Mouse (Mus musculus): ENCODE results near the gene Dixdc1.
"Not testable (repeated sequence)": the region's sequence is repeated elsewhere in the genome, so short reads cannot be mapped to it uniquely, and the experiment has no call there.

Gene Dixdc1

GRCm38 (mm10) chr9:50646826-50647370, 92.4 kb downstream of the Dixdc1 start:
- DNase-seq: no peak

GRCm38 (mm10) chr9:50634270-50634669, 105.0 kb downstream of the Dixdc1 start:
- DNase-seq: no peak

- DNase-seq: no peak
Measured at GRCm38 (mm10) chr9:50633059-50633458, 106.3 kb downstream of the Dixdc1 start.

- no peak for DNase-seq
Measured at GRCm38 (mm10) chr9:50632016-50632688, 107.2 kb downstream of the Dixdc1 start.

GRCm38 (mm10) chr9:50630903-50631302, 108.4 kb downstream of the Dixdc1 start:
- DNase-seq: not testable (repeated sequence)

- DNase-seq: no peak
Measured at GRCm38 (mm10) chr9:50617794-50618330, 121.5 kb downstream of the Dixdc1 start.

GRCm38 (mm10) chr9:50616766-50617603, 122.3 kb downstream of the Dixdc1 start, which contains the start of the genes Pih1d2 and Nkapd1:
Gene Pih1d2 (plus strand): TSS chr9:50617321.
Gene Nkapd1 (minus strand): TSS chr9:50617464.
- peak; percentile 94 for DNase-seq

- DNase-seq: no peak
Measured at GRCm38 (mm10) chr9:50616161-50616560, 123.2 kb downstream of the Dixdc1 start.
